Mouse (Mus musculus): ENCODE data around the gene Fgfr2. TPM values are rescaled to one million over a fixed set of nuclear protein-coding genes. Genes with fewer than 3 reads are reported as not detected.

The Fgfr2 gene
- polyA plus RNA-seq, 1 experiment = 0.17 TPM

DNA sequence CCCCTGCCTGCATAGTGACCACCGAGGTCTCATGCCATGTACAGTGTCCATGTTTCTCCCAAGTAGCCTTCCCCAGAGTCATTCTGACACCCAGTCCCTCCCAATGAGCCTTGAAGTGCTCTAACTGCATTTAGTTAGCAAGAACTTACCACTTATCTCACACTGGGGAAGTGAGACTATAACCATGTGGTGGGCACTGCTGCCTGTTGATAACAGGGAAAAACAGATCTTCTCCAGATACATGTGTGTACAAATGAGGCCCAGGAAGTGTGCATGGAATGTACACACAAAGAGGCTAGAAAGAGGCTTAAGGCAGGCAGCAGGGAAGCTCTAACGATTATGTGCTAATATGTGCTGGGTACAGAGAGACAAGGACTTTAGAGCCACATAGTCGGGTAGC is 629.5 kb downstream of the Fgfr2 start:
- Histone ChIP-seq H3K79me2 (ENCODE audit: control insufficient read depth, insufficient read depth) (no peaks in the 10 kb centered on the region), H3K4me3 (no peak overlapping the region), H3K4me2 (ENCODE audit: low read depth) (no peak overlapping the region), H3ac (ENCODE audit: control insufficient read depth, insufficient read length) (no peak overlapping the region), H3K27me3 (ENCODE audit: control insufficient read depth, insufficient read depth, insufficient read length) (peaks cover 14% of the 10 kb centered on the region), H3K36me3 (ENCODE audit: control insufficient read depth, insufficient read depth) (no peaks in the 10 kb centered on the region)
- TF ChIP-seq E2F4 (IDR thresholded peaks at IDR 0.05; ENCODE audit: insufficient read depth) = no peak
- no peak for TF ChIP-seq REST (IDR thresholded peaks at IDR 0.05; ENCODE audit: insufficient read depth, insufficient read length)
- no peak for TF ChIP-seq CEBPB (IDR thresholded peaks at IDR 0.05; ENCODE audit: insufficient read depth, poor library complexity, severe bottlenecking)
- no peak for TF ChIP-seq MYOD1 (IDR thresholded peaks at IDR 0.05; ENCODE audit: control insufficient read depth in 1 of 3, insufficient read length in 2 of 3, low read depth in 2 of 3)
- TF ChIP-seq POLR2A (IDR thresholded peaks at IDR 0.05; ENCODE audit: insufficient read length, low read depth) = no peak
- no peak for TF ChIP-seq TCF3 (IDR thresholded peaks at IDR 0.05; ENCODE audit: insufficient read length, low read depth)
- no peak for TF ChIP-seq MAX (IDR thresholded peaks at IDR 0.05; ENCODE audit: low read depth)
- TF ChIP-seq USF1 (IDR thresholded peaks at IDR 0.05; ENCODE audit: low read depth) = no peak
- TF ChIP-seq POLR2AphosphoS2 (IDR thresholded peaks at IDR 0.05; ENCODE audit: insufficient read length, low read depth) = no peak
- no peak for TF ChIP-seq MYOG (IDR thresholded peaks at IDR 0.05; ENCODE audit: control insufficient read depth in 1 of 3, insufficient read depth in 1 of 3, insufficient read length in 2 of 3, low read depth in 2 of 3)
- no peak for TF ChIP-seq SRF (IDR thresholded peaks at IDR 0.05; ENCODE audit: control insufficient read depth, insufficient read length, low read depth)
- no peak for TF ChIP-seq TCF12 (IDR thresholded peaks at IDR 0.05; ENCODE audit: insufficient read depth, poor library complexity, severe bottlenecking)

DNA sequence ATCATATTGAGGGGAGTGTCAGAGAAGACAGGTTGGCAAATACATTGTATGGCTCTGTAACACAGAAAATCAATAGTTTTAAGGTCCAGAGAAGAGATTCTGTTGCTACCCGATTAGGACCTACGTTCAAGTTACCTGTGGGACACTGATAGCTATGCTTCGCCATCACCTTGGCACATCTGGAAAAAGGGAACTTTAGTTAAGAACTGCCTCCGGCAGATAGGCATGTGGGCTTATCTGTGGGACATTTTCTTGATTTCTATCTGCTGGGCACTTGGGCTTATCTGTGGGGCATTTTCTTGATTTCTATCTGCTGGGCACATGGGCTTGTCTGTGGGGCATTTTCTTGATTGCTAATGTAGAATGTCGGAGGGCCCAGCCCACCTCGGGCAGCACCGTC is 631.2 kb downstream of the Fgfr2 start:
- Histone ChIP-seq H3K4me3 (no peak overlapping the region), H3K4me2 (ENCODE audit: low read depth) (no peak overlapping the region), H3ac (ENCODE audit: control insufficient read depth, insufficient read length) (no peak overlapping the region), H3K27me3 (ENCODE audit: control insufficient read depth, insufficient read depth, insufficient read length) (peaks cover 9% of the 10 kb centered on the region), H3K79me2 (ENCODE audit: control insufficient read depth, insufficient read depth) (no peaks in the 10 kb centered on the region), H3K36me3 (ENCODE audit: control insufficient read depth, insufficient read depth) (no peaks in the 10 kb centered on the region)
- TF ChIP-seq TCF3 (IDR thresholded peaks at IDR 0.05; ENCODE audit: insufficient read length, low read depth) (no peak), MYOG (IDR thresholded peaks at IDR 0.05; ENCODE audit: control insufficient read depth in 1 of 3, insufficient read depth in 1 of 3, insufficient read length in 2 of 3, low read depth in 2 of 3) (no peak), MYOD1 (IDR thresholded peaks at IDR 0.05; ENCODE audit: control insufficient read depth in 1 of 3, insufficient read length in 2 of 3, low read depth in 2 of 3) (no peak)

DNA sequence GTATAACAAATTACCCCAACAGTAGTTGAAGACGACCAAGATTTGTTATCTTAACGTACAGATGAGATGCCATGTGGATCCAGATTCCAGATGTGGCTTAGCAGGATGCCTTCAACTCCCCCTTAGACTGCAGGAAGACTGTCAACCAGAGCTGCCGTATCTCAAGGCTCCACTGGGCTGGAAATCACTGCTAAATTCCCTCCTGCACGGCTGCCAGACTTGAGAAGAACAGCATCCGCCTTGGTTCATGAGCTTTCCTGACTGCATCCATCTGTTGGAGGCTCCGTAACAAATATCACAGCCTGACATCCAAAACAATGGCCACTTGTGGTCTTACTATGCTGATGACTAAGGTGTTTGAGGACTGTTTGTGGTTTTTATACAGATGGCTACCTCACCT is 635.8 kb downstream of the Fgfr2 start:
- Histone ChIP-seq H3K27me3 (ENCODE audit: control insufficient read depth, insufficient read depth, insufficient read length) (peaks cover 9% of the 10 kb centered on the region), H3K4me2 (ENCODE audit: low read depth) (no peak overlapping the region), H3K4me3 (no peak overlapping the region), H3ac (ENCODE audit: control insufficient read depth, insufficient read length) (no peak overlapping the region), H3K36me3 (ENCODE audit: control insufficient read depth, insufficient read depth) (no peaks in the 10 kb centered on the region), H3K79me2 (ENCODE audit: control insufficient read depth, insufficient read depth) (no peaks in the 10 kb centered on the region)
- TF ChIP-seq E2F4 (IDR thresholded peaks at IDR 0.05; ENCODE audit: insufficient read depth) (no peak), TCF3 (IDR thresholded peaks at IDR 0.05; ENCODE audit: insufficient read length, low read depth) (no peak), POLR2A (IDR thresholded peaks at IDR 0.05; ENCODE audit: insufficient read length, low read depth) (no peak), REST (IDR thresholded peaks at IDR 0.05; ENCODE audit: insufficient read depth, insufficient read length) (no peak), CEBPB (IDR thresholded peaks at IDR 0.05; ENCODE audit: insufficient read depth, poor library complexity, severe bottlenecking) (no peak), MYOD1 (IDR thresholded peaks at IDR 0.05; ENCODE audit: control insufficient read depth in 1 of 3, insufficient read length in 2 of 3, low read depth in 2 of 3) (no peak)

DNA sequence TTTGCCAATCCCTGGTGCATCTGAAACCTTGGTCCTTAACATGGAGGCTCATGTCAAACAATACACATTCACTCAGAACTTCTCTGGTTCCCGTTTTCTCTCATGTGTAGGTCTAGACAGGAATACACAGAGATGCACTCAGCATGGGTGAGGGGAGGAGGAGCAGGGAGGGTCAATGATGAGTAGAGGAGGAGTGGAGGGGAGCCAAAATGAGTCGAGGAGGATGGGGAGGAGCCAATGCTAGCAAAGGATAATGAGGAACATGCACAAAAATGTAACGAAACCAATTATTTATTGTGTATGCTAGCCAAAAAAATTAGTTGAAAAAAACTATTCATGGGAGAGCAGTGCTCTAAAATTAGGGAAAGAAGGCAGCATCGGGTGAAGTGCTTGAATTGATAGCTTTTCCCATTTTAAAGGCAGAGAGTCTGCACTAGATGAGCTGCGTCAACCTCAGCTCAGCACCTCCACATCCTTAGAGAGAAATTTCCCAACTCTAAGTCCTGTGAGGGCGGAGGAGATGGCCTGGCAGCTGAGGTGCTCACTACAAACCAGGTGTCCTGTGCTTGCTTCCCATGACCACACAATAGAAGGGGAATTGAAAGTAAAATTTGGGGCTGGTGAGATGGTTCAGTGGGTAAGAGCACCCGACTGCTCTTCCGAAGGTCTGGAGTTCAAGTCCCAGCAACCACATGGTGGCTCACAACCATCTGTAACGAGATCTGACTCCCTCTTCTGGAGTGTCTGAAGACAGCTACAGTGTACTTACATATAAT is 636.6 kb downstream of the Fgfr2 start:
- TF ChIP-seq USF1 (IDR thresholded peaks at IDR 0.05; ENCODE audit: low read depth) = no peak
- no peak for TF ChIP-seq REST (IDR thresholded peaks at IDR 0.05; ENCODE audit: insufficient read depth, insufficient read length)
- TF ChIP-seq POLR2AphosphoS2 (IDR thresholded peaks at IDR 0.05; ENCODE audit: insufficient read length, low read depth) = no peak
- no peak for TF ChIP-seq SRF (IDR thresholded peaks at IDR 0.05; ENCODE audit: control insufficient read depth, insufficient read length, low read depth)
- no peak for TF ChIP-seq POLR2A (IDR thresholded peaks at IDR 0.05; ENCODE audit: insufficient read length, low read depth)
- TF ChIP-seq MYOD1 (IDR thresholded peaks at IDR 0.05; ENCODE audit: control insufficient read depth in 1 of 3, insufficient read length in 2 of 3, low read depth in 2 of 3) = no peak
- no peak for TF ChIP-seq E2F4 (IDR thresholded peaks at IDR 0.05; ENCODE audit: insufficient read depth)
- no peak for TF ChIP-seq MAX (IDR thresholded peaks at IDR 0.05; ENCODE audit: low read depth)
- TF ChIP-seq TCF3 (IDR thresholded peaks at IDR 0.05; ENCODE audit: insufficient read length, low read depth) = no peak
- TF ChIP-seq MYOG (IDR thresholded peaks at IDR 0.05; ENCODE audit: control insufficient read depth in 1 of 3, insufficient read depth in 1 of 3, insufficient read length in 2 of 3, low read depth in 2 of 3) = no peak
- TF ChIP-seq CEBPB (IDR thresholded peaks at IDR 0.05; ENCODE audit: insufficient read depth, poor library complexity, severe bottlenecking) = no peak
- no peak for TF ChIP-seq TCF12 (IDR thresholded peaks at IDR 0.05; ENCODE audit: insufficient read depth, poor library complexity, severe bottlenecking)
- no peak overlapping the region for H3K4me3 ChIP-seq
- H3K4me2 ChIP-seq (ENCODE audit: low read depth) = no peak overlapping the region
- H3K79me2 ChIP-seq (ENCODE audit: control insufficient read depth, insufficient read depth) = no peaks in the 10 kb centered on the region
- H3K36me3 ChIP-seq (ENCODE audit: control insufficient read depth, insufficient read depth) = no peaks in the 10 kb centered on the region
- H3ac ChIP-seq (ENCODE audit: control insufficient read depth, insufficient read length) = no peak overlapping the region
- H3K27me3 ChIP-seq (ENCODE audit: control insufficient read depth, insufficient read depth, insufficient read length) = peaks cover 9% of the 10 kb centered on the region

DNA sequence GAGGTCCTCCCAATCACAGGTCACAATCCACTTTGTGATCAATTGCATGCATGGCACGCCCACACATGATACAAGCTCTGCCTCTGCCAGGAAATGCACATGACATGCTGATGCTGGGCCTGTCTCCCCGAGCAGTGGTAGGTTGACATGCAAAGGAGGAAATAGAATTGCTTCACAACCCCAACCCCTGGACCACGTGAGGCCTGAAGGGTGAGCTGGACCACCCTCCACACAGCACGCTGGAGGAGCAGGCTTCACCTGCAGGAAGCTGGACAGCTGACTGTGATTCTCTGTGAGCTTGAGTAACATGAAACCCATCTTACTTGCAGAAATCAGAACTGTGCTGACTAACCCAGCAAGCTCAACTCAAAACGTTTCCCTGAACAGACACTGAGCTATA is 638.7 kb downstream of the Fgfr2 start:
- H3K79me2 ChIP-seq (ENCODE audit: control insufficient read depth, insufficient read depth) = no peaks in the 10 kb centered on the region
- TF ChIP-seq MYOD1 (IDR thresholded peaks at IDR 0.05; ENCODE audit: control insufficient read depth in 1 of 3, insufficient read length in 2 of 3, low read depth in 2 of 3) (peak in 1 of 3 experiments; percentile 24), CEBPB (IDR thresholded peaks at IDR 0.05; ENCODE audit: insufficient read depth, poor library complexity, severe bottlenecking) (no peak), MYOG (IDR thresholded peaks at IDR 0.05; ENCODE audit: control insufficient read depth in 1 of 3, insufficient read depth in 1 of 3, insufficient read length in 2 of 3, low read depth in 2 of 3) (peak in 2 of 3 experiments; percentile 25 to 31)
- no peak overlapping the region for H3K4me2 ChIP-seq (ENCODE audit: low read depth)

More for the DNA sequence above, 638.7 kb downstream of the Fgfr2 start:
- peaks cover 5% of the 10 kb centered on the region for H3K27me3 ChIP-seq (ENCODE audit: control insufficient read depth, insufficient read depth, insufficient read length)
- no peak overlapping the region for H3ac ChIP-seq (ENCODE audit: control insufficient read depth, insufficient read length)
- H3K4me3 ChIP-seq = no peak overlapping the region
- no peaks in the 10 kb centered on the region for H3K36me3 ChIP-seq (ENCODE audit: control insufficient read depth, insufficient read depth)
